Mouse (Mus musculus): Measurements from ENCODE around the gene Rchy1.

- TF ChIP-seq CTCF (IDR thresholded peaks at IDR 0.05; ENCODE audit: low read depth, low read length) = no peak
- TF ChIP-seq POLR2A (IDR thresholded peaks at IDR 0.05; ENCODE audit: extremely low read depth, insufficient read depth, low read length) = no peak
These were observed 28.5 kb upstream of the Rchy1 start for GRCm38 (mm10) chr5:91991191-91991937.
